Mouse (Mus musculus) liver, embryonic 11.5 days (tissue): ENCODE measurements at regions not wholly inside any gene's neighbourhood (a gene's known extent, or its start where the extent isn't known, plus 50 kb on each side); places are given as distances from the start of the nearest gene placed in this dataset.

Experiments used
- ATAC-seq: fragments of 200-750 bp; cut with Nextera tagmentation; replicated peaks from 2 replicates; pipeline ENCODE4 v1.8.0; 2017; ENCODE audit warnings: moderate number of reproducible peaks, mild to moderate bottlenecking, moderate TSS enrichment, moderate library complexity; ENCODE audit not compliant: low FRiP score
- DNase-seq: peaks from one replicate; pipeline ENCODE4 v3.0.0-alpha.2; 2017; ENCODE audit warnings: low spot score
- H3K27ac ChIP-seq: fragments of 300-500 bp; sonication (generic); 2 replicates; pipeline ENCODE4 v1.5.1; 2014; ENCODE audit warnings: mild to moderate bottlenecking, low read depth, low read length, control low read depth
- H3K27me3 ChIP-seq: fragments of 300-500 bp; sonication (generic); replicated peaks from 2 replicates; pipeline ENCODE4 v1.6.1; 2014; ENCODE audit warnings: low read length, mixed read lengths; ENCODE audit not compliant: control insufficient read depth, insufficient read depth
- H3K36me3 ChIP-seq: fragments of 300-500 bp; sonication (generic); 2 replicates; pipeline ENCODE4 v1.6.1; 2014; ENCODE audit warnings: mild to moderate bottlenecking, low read length, moderate library complexity, mixed read lengths; ENCODE audit not compliant: control insufficient read depth, insufficient read depth
- H3K4me1 ChIP-seq: fragments of 300-500 bp; sonication (generic); replicated peaks from 2 replicates; pipeline ENCODE4 v1.6.1; 2014; ENCODE audit warnings: low read length, mixed read lengths; ENCODE audit not compliant: control insufficient read depth, insufficient read depth
- H3K4me2 ChIP-seq: fragments of 300-500 bp; sonication (generic); 2 replicates; pipeline ENCODE4 v1.6.1; 2014; ENCODE audit warnings: mild to moderate bottlenecking, control low read depth, moderate library complexity
- H3K4me3 ChIP-seq: fragments of 300-500 bp; sonication (generic); 2 replicates; pipeline ENCODE4 v1.5.1; 2014; ENCODE audit warnings: low read depth, low read length, control low read depth
- H3K9ac ChIP-seq: fragments of 300-500 bp; sonication (generic); 2 replicates; pipeline ENCODE4 v1.6.1; 2014; ENCODE audit warnings: low read depth, low read length, control low read depth
- H3K9me3 ChIP-seq: fragments of 300-500 bp; sonication (generic); 2 replicates; pipeline ENCODE4 v1.6.1; 2016; ENCODE audit warnings: low read length, inconsistent platforms, mixed read lengths; ENCODE audit not compliant: control insufficient read depth
- WGBS: fragments of 180-500 bp; shearing (Covaris S2); extraction: QIAGEN DNeasy Blood & Tissue Kit; methylation state at CpG from one replicate; pipeline ENCODE4 v1.1.7; 2014; 5-methylcytosine and 5-hydroxymethylcytosine counted together

DNA sequence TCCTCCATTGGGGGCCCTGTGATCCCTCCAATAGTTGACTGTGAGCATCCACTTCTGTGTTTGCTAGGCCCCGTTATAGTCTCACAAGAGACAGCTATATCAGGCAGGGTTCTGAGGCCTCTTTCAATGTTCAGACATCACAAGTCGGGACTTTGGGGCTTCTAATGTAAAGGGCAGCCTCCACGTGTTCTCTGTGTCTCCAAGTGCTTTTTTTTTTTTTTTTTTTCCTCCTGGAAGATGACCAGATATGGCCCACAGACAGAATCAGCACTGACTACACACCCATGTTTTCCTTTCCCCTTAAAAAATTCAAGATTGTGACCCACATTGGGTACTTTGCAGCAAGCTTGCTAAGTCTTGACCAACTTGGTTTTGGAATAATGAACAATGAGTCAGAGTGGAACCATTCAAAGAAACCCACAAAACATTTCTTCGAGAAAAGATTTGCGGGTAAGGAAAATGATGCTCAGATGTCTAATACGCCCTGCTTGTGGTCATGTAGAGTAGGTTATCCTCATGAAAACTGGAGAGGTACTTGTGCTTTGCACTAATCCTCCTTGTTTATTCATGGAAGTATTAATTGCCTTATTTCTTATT is 100.5 kb downstream of the Gm5426 start:
- H3K36me3 ChIP-seq = no peaks in the 10 kb centered on the region
- no peak for DNase-seq
- H3K4me1 ChIP-seq = no peaks in the 10 kb centered on the region
- H3K9me3 ChIP-seq = no peaks in the 10 kb centered on the region
- no peak overlapping the region for H3K4me3 ChIP-seq
- WGBS = 86% methylated on average over 6 of the region's 6 CpGs
- no peaks in the 10 kb centered on the region for H3K27me3 ChIP-seq
- no peak for ATAC-seq
- no peak overlapping the region for H3K9ac ChIP-seq
- H3K4me2 ChIP-seq = no peak overlapping the region
- no peak overlapping the region for H3K27ac ChIP-seq

DNA sequence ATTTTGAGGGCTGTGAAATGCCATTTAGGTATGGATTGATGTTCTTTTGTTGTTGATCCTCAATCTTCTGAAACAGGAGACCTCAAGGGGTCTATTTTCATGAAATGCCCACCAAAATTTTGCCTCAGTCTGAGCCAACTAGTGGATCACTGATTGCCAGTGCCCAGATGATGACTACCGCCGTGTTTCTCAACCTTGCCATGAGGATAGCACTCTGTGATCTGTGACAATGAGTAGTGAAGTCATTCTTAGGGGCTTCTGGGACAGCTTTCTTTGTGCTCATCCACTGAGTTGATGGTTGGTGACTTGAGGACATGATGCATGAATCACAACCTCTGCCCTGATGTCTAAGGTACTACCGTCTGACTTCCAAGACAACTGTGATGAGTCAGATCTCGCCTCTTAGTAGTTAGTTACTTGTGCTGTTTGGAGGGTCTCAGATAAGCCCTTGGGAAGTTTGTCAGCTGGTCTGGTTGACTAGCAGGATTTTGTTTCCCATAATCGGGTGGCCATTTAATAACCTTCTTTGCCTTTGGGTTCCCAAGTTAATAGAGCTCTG is 101.2 kb downstream of the Gm5426 start:
- Histone ChIP-seq H3K9me3 (no peaks in the 10 kb centered on the region), H3K4me2 (no peak overlapping the region), H3K4me1 (no peaks in the 10 kb centered on the region), H3K4me3 (no peak overlapping the region), H3K9ac (no peak overlapping the region), H3K27ac (no peak overlapping the region), H3K36me3 (no peaks in the 10 kb centered on the region), H3K27me3 (no peaks in the 10 kb centered on the region)
- DNase-seq = no peak
- WGBS = 70% methylated on average over 5 of the region's 5 CpGs
- ATAC-seq = no peak

DNA sequence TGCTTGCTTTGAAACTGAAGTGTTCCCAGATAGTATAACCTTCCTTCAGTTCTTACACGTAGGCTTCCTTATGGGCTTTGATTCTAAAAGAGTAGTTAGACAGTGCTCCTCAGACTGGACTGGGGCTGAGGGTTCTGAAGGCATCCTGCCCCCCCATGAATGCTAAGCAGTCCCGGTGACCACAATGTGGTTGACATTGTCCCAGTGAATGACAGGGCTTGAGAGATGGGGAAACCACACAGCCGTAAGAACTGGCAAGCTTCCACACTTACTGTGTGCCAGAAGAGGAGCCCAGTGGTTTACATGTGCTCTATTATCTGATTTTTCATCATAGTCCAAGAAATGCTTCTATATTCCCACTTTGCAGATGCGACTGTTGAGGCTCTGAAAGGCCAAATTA is 101.8 kb downstream of the Gm5426 start:
- Histone ChIP-seq H3K27me3 (no peaks in the 10 kb centered on the region), H3K36me3 (no peaks in the 10 kb centered on the region), H3K4me3 (no peak overlapping the region), H3K9ac (no peak overlapping the region), H3K4me2 (no peak overlapping the region), H3K9me3 (no peaks in the 10 kb centered on the region), H3K27ac (no peak overlapping the region), H3K4me1 (no peaks in the 10 kb centered on the region)
- ATAC-seq = peak; percentile 26; the same call in 1 of the 2 replicates
- WGBS = 53% methylated on average over 4 of the region's 4 CpGs
- DNase-seq = no peak

DNA sequence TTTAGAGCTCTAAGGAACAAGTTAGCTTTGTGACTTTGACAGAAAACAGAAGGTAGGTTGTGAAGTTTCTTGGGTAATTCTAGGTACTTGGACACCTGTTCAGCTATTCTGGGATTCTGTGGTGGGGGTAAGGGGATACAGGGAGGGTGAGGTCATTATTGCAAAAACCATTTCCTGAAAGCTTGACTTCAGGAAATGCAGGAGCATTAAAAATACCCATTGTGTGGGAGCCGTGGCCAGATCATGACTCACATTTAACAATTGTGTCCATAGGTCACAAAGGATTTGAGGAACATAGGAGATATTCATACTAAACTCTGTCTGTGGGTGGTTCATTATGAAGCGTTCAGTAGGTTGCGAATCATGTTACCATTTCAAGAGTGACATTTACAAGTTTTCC is 102.4 kb downstream of the Gm5426 start:
- 69% methylated on average over 3 of the region's 3 CpGs for WGBS

DNA sequence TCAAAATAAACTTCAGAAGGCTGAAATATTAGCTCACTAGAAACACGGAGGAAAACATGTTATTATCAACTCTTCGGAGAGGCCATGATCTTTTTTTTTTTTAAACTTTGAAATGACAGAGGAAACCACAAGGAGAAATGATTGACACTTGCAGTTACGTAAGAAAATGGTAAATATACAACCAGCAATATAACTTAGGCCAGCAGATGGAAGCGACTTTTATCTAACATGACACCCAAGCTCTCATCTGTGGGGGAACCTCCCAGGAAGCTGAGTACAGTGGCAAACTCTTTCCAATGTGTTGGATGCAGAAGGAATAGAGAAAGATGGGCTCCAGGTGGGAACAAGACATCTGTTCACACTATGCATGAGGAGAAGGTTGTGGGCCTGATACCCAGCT is 104.2 kb downstream of the Gm5426 start:
- no peak overlapping the region for H3K4me2 ChIP-seq
- H3K27ac ChIP-seq = no peak overlapping the region
- no peak overlapping the region for H3K9ac ChIP-seq
- H3K36me3 ChIP-seq = no peaks in the 10 kb centered on the region
- no peaks in the 10 kb centered on the region for H3K27me3 ChIP-seq
- no peak overlapping the region for H3K4me3 ChIP-seq
- no peaks in the 10 kb centered on the region for H3K9me3 ChIP-seq
- no peaks in the 10 kb centered on the region for H3K4me1 ChIP-seq
- DNase-seq (no peak), ATAC-seq (0 out of 2 replicates have a peak, but pooled peaks have one; percentile 18)
- WGBS = 54% methylated on average over 4 of the region's 4 CpGs

More for the DNA sequence above, 102.4 kb downstream of the Gm5426 start:
- Histone ChIP-seq H3K9ac (no peak overlapping the region), H3K4me2 (no peak overlapping the region), H3K9me3 (no peaks in the 10 kb centered on the region), H3K27me3 (no peaks in the 10 kb centered on the region), H3K36me3 (no peaks in the 10 kb centered on the region), H3K4me1 (no peaks in the 10 kb centered on the region), H3K27ac (no peak overlapping the region), H3K4me3 (no peak overlapping the region)
- DNase-seq (no peak), ATAC-seq (no peak)

DNA sequence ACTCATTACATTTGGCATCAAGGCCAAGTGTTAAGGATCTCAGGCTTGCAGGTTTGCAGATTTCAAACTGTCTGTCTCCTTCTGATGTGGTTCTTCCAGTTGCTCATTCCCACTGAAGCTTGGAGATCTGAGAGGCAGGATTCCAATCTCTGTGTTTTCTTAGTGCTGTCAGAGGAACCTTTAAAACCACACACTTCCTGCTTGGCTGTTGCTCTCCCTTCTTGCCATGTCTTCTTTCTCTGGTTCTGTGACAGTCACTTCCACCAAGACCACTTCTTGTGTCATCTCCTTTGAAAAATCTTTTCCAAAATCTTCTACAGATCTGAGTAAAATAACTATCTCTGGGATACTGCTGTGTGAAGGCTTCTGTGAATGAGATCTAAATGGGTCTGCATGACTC is 117.3 kb downstream of the Gm5426 start:
- no peak for ATAC-seq
- Histone ChIP-seq H3K27me3 (no peaks in the 10 kb centered on the region), H3K9me3 (no peaks in the 10 kb centered on the region), H3K4me1 (no peaks in the 10 kb centered on the region), H3K4me2 (no peak overlapping the region), H3K36me3 (no peaks in the 10 kb centered on the region), H3K4me3 (no peak overlapping the region), H3K27ac (no peak overlapping the region), H3K9ac (no peak overlapping the region)
- DNase-seq = no peak

DNA sequence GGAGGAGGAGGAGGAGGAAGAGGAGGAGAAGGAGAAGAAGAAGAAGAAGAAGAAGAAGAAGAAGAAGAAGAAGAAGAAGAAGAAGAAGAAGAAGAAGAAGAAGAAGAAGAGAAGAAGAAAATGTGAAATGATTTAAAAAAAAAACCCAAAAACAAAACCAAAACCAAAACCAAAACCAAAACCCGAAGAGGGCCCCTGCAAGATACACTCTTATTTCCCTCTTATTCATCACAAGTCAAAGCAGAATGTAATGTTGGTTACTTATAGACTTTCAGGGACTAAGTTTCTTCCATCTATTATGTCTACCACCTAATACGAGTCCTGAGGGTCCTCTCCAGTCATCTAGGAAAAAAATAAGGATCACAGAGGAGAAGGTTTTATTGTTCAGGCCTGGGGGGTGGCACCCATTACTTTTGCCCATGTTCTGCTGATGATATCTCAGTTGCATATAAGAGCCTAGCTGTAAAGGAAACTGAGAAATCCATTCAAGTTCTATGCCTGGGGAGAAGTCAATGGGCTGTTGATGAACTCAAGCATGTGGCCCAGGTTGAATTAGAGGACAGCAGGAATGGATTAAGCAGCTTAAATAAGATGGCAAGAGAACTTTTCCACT is 118.0 kb downstream of the Gm5426 start:
- Histone ChIP-seq H3K27ac (no peak overlapping the region), H3K9me3 (no peaks in the 10 kb centered on the region), H3K4me1 (no peaks in the 10 kb centered on the region), H3K4me3 (no peak overlapping the region), H3K36me3 (no peaks in the 10 kb centered on the region), H3K4me2 (no peak overlapping the region), H3K9ac (no peak overlapping the region), H3K27me3 (no peaks in the 10 kb centered on the region)
- no peak for DNase-seq
- no peak for ATAC-seq
- 70% methylated on average over 2 of the region's 2 CpGs for WGBS

DNA sequence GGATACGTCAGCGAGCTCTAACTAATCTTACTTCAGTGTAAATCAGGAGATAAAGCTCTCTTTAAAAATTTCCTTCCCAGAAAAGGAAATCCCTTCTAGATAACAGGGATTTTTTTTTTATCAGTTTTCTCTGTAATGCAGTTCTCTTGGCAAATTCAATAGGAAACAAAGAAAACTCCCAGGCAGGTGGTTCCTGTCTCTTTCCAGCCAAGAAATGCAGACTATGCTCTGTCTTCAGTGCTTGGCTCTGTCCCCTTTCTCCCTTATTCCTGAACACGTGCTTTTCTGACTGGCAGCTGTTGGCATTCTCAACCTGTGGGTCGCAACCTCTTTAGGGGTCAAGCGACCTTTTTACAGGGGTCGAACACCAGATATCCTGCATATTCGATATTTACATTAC is 121.5 kb downstream of the Gm5426 start:
- DNase-seq (no peak), ATAC-seq (no peak)
- Histone ChIP-seq H3K27ac (no peak overlapping the region), H3K4me3 (no peak overlapping the region), H3K36me3 (no peaks in the 10 kb centered on the region), H3K4me1 (no peaks in the 10 kb centered on the region), H3K9me3 (no peaks in the 10 kb centered on the region), H3K9ac (no peak overlapping the region), H3K27me3 (no peaks in the 10 kb centered on the region), H3K4me2 (no peak overlapping the region)
- 62% methylated on average over 7 of the region's 7 CpGs for WGBS

DNA sequence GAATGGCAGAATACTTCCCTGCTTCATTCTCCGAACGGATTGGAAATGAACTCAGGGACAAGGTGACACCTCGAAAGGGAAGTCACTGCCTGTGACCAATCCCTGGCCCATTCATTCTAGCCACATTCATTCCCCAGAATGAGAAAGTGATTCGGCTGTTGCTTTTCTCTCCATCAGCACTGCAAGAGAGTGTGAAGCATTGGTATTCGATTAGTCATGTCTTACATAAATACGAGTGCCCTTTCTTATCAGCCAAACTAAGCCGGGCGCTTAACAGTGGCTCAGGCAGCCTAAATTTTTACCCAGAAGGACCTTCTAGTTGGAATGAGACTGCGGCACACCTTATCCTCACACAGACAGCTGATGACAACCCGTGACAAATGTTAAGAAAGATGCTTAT is 122.8 kb downstream of the Gm5426 start:
- Histone ChIP-seq H3K4me2 (no peak overlapping the region), H3K4me3 (no peak overlapping the region), H3K9ac (no peak overlapping the region), H3K9me3 (no peaks in the 10 kb centered on the region), H3K27ac (no peak overlapping the region), H3K27me3 (no peaks in the 10 kb centered on the region), H3K4me1 (no peaks in the 10 kb centered on the region; the same call in 1 of the 2 replicates), H3K36me3 (no peaks in the 10 kb centered on the region)
- WGBS = 65% methylated on average over 10 of the region's 10 CpGs
- ATAC-seq (no peak), DNase-seq (no peak)
